Mouse (Mus musculus): ENCODE measurements around the gene Vmn2r93.

The Vmn2r93 gene

GRCm38 (mm10) chr17:18297799-18298198 is at the start of gene Vmn2r93:
TSS of gene Vmn2r93 (plus strand) at chr17:18298099.
- no peak for DNase-seq

- DNase-seq: no peak
These were observed 20.2 kb upstream of the Vmn2r93 start, which contains the start of gene Vmn2r94 for GRCm38 (mm10) chr17:18277656-18278055. TSS of gene Vmn2r94 (minus strand) at chr17:18277756.

- no peak for DNase-seq
These were observed 25.1 kb downstream of the Vmn2r93 start for GRCm38 (mm10) chr17:18323031-18323430.

GRCm38 (mm10) chr17:18360007-18360406 is 62.1 kb downstream of the Vmn2r93 start:
- DNase-seq: no peak

GRCm38 (mm10) chr17:18360602-18361001 is 62.7 kb downstream of the Vmn2r93 start:
- DNase-seq: no peak
